Mouse (Mus musculus) embryo, embryonic 11 days (tissue): ENCODE data around the gene Zzef1.

Experiments
- DNase-seq: peaks from one replicate; pipeline ENCODE4 v3.0.0-alpha.2; 2015

Gene Zzef1

GRCm38 (mm10) chr11:72959924-72960679 is 164.1 kb downstream of the Zzef1 start:
- no peak for DNase-seq

DNA sequence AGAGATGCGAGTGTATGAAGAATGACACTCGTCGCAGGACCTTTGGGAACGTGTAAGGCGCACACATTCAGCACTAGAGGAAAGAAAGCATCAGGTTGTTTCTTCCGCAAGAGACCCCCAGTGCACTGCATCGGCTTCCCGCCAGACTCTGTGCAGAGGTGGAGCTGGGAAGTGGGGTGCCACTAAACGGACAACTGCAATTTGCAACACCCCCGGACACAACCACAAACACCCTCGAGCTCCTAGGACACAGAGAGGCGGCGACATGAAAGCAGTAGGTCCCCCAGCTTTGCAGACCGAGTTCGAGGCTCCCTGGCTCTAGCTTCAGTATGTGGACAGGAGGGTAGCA is 164.7 kb downstream of the Zzef1 start:
- no peak for DNase-seq

GRCm38 (mm10) chr11:72961072-72961980 is 165.3 kb downstream of the Zzef1 start, which contains the start of gene Atp2a3:
Gene Atp2a3, plus strand, starts transcription at chr11:72961169.
- no peak for DNase-seq

DNA sequence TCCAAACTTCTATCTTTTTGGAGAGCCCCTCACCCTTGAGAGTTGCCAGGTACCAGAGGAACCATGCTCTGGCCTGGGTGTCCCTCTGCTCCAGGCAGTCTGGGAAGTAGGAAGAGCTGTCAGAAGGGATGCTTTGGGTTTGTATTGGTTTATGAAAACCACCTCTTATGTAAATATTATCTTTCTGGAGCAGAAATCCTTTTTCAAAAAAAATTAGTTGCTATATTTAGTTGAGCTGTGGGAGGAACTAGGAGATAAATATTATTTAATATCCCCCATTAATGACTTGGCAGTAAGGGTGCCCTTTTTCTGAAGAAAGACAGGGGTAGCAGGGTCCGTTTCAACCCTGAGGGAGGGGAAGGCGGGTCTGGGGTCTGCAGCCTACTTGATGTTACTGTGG is 166.4 kb downstream of the Zzef1 start:
- DNase-seq: no peak

DNA sequence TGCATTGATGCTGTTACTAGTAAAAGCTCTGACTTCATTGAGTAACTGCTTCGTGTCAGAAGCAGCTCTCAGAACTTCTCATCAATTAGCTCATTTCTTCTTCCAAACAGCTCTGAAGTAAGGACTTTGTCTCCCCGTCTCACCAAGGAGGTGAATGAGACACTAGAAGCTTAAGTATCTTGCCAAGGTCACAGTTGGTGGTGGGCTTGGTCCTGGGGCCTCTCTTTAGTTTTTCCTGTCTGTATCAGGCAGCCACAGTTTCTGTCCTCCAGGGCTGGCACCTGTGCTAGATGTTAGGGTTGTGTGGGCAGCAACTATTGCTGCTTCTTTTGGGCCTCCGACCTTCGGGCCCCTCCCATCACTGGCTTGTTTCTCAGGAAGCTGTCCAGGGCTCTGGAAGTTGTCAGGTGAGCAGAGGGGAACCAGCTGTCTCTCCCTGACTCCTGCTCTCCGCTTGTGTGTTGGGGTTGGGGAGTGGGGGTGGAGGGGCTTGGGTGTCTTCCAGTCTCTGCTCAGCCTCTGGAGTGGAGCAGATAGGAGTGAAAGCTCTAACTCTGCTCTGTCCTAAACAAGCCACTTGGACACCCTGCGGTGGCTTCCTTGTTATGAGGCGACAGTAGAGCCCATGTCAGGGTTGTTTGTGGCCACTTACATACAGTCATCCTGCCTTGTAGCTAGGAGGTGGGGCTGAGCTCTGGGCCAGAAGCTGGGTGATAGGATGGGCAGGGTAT is 167.2 kb downstream of the Zzef1 start:
- DNase-seq: no peak

- no peak for DNase-seq
These were observed 167.8 kb downstream of the Zzef1 start for GRCm38 (mm10) chr11:72963789-72964294.

- DNase-seq: no peak
These were observed 179.0 kb downstream of the Zzef1 start for GRCm38 (mm10) chr11:72974995-72975503.
